Mouse (Mus musculus): ENCODE data around the gene Cpb2.

The Cpb2 gene

DNA sequence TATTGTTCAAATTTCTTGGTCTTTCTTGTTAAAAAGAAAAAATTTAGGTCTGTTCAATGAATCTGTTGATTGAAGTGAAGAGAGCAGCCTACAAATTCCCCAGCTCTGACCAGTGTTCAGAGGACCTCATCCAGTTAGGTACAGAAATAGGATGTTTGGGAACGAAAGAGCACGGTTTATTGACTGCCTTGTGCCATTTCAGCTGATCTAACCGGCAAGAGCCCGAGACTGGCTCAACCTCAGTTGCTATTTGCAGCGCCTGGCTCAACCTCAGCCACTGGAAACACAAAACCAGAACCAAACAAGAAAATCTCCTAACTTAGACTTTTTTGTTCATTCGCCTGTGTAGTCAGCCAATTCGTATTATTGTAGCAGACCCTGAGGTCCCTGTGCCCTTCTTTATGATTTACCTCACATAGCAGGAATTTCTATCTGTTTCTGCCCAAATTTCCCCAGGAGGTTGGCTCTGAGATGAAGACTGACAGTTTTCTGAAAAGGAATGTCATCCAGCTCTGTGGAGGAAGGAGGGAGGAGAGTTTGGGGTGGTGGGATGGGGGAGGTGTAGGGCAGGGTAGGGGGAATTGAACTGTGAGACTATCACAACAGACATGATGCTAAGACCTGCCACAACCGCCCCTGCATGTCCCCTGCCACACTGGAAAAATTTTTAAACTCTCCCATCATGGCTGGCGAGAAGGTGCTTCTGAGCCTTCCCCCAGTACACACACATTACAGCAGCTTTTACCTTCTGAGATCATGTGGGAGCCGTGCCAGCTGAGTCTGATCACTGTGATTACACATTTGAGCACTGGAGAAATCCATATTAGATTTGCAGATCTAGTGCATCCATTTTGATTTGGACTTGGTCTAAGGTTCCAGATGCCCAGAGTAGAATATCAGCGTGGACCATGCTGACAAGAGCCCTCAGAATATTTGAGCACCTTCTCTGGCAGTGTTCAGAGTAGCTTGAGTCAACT is 4.2 kb downstream of the Cpb2 start:
- no peak for DNase-seq

DNA sequence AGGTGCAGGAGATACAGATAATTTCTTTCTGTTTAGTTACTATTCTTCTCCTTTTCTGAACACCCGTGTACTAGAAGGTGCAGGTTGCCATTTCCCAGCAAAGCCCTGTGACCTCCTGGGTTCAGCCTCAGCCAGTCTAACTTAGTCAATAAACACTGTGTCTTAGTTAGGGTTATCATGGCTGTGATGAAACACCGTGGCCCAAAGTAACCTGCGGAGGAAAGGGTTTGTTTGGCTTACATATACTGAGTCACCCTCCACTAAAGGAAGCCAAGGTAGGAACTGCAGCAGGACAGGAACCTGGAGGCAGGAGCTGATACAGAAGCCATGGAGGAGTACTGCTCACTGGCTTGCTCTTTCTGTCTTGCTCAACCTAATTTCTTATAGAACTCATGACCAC is 8.3 kb downstream of the Cpb2 start:
- no peak for DNase-seq

DNA sequence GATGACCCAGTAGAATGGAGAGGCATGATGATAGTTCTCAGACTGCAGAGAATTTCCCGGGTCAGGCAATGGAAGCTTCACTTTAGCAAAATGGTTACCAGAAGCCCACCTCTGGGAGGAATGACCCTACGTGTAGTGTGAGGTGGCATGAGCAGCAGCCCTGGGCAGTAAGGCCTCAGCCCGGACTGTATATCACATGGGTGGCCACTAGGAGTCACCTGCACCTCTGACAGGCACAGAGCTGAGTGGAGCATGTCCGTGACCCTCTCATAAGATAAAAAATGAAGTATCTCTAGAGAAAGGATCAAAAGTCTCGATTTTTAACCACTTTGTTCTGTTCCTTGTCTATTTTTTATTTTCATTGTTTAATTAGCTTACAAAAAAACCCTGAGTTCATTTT is 14.4 kb downstream of the Cpb2 start:
- no peak for DNase-seq

DNA sequence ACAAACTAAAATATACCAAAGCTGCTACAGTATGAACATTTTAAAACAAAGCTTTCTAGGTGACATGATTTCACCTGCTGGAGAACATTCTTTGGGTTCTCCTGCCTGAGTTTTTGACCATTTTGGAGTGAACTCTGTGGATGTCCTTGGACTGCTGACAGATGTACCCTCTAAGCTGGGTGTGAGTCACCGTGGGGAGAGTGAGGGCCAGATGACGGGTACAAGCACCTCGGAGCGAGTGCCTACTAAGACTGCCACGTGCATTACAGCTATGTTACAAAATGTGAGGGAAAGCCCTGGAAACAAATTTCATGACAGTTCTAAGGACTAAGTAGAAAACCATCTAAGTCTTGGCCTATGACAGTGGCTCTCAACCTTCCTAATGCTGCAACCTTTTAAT is 27.4 kb downstream of the Cpb2 start:
- no peak for DNase-seq

DNA sequence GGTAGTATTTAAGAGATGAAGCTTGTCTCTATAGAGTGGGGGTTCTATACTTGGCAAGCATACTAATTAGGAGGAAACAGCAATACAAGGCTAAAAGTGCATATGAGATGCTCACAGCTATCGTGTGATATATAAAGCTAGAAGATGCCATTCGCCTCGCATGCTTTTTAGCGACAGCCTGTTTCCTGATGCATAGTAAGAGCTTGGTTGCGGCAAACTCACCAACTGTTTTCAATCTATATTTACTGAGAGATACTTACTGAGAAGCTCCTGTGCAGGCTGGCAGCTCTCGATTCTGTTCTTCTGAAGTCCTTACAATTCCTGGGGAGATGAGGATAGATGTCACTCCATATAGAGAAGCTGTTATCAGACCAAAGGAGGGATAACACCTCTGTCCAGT is 37.6 kb downstream of the Cpb2 start:
- no peak for DNase-seq

DNA sequence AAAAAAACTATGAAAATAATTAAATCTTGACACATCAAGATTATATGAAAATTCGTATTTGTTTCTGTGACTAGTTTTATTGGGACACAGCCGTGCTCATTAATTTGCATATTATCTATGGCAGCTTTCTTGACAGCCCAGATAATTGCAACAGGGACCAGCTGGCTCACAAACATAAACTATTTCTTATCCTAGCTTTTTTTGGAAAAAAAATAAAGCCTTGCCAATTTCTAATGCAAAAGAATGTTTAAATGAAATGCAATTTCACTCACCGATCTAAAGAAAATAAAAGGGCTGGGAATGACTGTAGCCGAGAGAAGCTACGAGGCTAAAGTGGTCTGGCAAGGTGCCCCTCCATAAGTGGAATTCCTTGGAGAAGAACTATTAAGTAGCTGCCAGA is 38.3 kb downstream of the Cpb2 start:
- no peak for DNase-seq

DNA sequence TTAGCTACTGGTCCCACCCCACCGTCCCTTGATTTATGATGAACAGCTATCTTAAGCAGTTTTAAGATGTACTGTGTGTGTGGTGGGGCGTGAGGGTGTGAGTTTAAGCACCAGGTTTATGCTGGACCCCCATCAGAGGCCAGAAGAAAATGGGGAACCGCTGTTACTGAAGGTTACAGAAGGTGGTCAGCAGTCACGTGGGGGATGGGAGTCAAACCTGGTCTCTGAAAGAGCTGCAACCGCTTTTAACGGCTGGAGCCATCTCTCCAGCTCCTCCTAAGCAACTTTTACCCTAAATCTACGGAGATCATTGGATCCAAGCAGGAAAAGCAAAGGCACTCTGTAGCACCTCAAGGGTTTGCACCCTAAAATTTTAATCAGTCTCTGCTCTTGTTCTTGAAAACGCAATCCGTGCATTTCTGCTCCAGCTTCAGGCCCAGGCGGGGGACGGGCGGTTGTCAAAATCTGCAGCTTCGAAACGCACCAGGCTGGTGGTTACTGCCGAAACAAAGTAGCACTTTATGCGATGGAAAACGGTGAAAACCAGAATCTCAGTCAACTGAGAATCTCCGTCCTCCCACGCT is 41.6 kb downstream of the Cpb2 start:
- DNase-seq = peak; percentile 54

DNA sequence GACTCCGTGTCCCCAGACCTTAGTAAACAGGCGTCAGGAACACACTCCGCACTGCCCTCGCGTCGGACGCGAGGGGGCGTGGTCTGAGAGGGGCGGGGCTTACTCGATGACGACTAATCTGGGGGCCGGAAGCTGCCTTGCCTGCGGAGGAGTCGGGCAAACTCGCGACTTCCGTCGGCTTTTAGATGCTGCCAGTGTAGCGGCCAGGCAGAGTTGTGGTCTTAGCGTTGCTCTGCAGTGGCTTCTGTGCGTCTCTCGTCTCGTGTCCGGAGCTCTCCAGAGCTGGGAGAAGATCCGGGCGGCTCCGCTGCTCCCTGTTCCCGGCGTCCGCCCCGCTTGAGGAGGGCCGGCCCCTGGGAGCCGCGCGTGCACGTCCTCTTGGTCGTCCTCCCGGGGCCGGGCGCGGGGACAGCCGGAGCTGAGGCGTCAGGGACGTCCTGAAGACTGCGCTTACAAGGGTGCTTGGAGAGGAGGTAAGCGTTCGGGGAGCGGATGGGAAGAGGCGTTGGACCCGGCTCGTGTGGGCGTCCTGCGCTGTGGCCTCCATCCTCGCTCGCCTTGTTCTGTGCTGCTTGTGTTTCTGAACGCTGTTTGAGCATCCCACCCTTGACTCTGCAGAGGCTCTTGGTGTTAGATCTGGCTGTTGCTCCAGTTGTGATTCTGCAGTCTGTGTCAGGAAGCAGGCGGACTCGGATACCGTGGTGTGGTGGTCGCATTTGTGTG is 42.3 kb downstream of the Cpb2 start, which contains the start of gene Zc3h13:
Gene Zc3h13 (plus strand): TSS at position 181 of the 723 bp plus-strand sequence.
- DNase-seq = peak; percentile 95

DNA sequence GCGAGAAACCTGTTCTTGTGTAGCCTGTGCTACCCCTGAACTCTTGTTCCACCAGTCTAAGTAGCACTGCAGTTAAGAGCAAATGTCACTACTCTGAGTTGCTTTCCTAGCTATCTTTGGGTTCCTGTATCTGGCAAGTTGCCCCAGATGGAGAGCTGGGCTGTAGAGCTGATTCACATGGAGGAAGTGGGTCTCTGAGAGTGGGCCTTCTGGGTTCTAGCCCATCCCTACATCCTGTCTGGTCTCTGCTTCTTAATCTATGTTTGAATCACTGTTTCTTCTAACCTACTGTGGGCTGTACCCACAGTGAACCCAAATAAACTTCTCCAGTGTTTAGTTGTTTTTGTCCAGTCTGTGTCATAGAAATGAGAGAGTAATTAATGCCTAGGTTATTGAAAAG is 59.0 kb downstream of the Cpb2 start:
- DNase-seq = no peak

DNA sequence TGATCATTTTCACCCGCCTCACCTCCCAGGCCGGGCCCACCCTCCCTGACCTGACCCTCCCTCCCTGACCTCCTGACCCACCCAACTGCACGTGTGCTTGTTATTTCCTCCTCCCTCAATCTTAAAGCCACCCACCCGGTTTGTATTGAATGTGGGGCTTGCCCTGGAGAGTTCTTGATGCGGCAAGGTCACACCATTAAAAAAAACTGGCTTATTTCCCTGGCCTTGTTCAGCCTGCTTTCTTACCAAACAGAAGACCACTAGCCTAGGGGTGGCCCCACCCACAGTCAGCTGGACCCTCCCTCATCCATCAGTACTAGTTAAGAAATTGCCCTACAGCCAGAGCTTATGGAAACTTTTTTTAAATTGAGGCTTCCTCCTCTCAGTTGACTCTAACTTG is 61.7 kb downstream of the Cpb2 start:
- DNase-seq = no peak

DNA sequence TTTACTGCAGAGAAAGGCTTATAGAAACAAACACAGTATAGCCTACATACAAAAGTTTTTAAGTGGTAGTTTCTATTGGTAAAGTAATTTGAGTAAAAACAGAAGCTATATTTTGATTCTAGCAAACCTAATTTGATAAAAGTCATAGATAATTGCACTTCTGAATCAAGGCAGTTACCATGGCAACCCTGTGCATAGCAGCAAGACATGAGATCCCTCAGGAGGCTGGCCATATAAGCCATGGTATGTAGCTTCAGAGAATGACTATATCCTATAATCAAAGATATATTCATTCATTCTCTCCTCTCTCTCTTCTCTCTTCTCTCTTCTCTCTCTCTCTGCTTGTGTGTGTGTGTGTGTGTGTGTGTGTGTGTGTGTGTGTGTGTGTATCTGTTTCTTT is 65.8 kb downstream of the Cpb2 start:
- no peak for DNase-seq

DNA sequence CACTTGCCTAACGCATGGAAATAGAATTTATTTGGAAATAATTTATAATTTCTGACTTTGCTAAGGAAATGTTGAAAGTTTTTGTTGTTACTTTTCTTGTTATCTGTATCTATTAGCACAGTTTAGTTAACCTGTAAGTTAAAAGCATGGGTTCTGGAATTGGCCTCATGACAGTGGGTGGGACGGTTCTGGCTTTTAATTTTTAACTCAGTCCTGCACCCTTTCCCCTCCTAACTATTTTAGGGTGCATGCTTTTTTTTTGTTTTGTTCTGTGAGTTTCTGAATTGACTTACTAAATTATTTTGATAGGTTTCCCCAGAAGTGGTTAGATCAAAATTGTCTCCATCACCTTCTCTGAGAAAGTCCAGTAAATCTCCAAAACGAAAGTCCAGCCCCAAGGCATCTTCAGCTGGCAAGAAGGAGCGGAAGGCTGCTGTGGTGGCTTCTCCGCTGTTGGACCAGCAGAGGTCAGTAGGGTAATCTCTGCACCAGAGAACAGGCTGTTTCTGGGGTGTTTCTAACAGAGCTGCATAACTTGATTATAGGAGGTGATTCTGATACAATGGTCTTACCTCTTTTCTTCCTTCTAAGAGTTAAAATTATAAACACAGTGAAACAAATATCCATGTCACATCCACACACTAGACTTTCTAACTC is 67.4 kb downstream of the Cpb2 start:
- no peak for DNase-seq

DNA sequence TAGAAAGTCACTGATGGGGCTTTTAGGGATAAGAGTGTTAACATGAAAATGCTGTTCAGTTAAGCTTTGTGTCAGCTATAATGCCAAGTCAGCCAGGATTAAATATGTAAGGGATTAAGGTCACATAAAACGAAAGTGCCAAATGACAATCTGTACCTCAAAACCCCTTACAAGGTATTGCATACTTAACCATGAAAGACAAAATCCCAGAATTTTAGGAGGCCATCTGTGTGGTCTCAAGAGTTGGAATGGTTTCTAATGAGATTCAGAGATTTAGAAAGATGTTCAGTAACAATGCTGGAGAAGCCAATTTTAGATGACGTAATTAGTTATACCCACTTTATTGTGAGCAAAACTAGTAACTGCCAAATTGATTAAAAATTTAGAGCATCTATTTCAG is 72.4 kb downstream of the Cpb2 start:
- no peak for DNase-seq

DNA sequence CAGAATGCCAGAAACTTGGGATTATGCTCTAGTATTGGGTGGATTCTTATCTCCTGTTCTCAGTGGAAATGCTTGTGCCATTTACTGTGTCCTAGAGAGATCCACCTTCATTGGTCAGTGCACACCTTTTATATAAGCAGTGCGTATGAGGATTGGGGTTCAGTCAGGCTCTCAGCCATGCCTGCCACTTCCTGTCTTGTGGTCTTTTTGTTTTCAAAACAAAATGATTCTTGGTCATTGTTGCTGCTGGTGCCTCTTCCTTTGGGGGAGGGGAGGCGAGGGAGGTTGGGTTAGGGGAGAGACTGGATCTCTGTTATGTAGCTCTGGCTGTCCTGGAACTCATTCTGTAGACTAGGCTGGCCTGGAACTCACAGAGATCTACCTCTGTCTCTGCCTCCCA is 76.6 kb downstream of the Cpb2 start:
- no peak for DNase-seq

DNA sequence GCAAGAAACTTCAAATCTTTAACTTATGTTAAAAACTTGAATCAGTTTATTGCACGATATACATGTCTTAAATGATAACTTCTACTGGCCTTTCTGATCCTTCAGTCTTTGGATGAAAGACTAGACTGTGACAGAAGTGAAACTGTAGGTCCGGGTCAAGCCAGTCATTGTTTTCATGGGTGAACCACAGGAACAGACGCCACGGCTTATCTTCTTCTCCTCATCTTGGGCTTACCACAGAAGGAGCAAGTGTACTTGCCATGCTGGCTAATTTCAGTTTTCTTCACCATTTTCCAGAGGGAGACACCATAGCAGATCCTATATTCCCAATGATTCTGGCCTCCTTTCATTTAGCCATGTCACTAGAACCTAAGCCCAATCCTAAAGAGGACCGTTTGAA is 78.2 kb downstream of the Cpb2 start:
- DNase-seq = no peak

DNA sequence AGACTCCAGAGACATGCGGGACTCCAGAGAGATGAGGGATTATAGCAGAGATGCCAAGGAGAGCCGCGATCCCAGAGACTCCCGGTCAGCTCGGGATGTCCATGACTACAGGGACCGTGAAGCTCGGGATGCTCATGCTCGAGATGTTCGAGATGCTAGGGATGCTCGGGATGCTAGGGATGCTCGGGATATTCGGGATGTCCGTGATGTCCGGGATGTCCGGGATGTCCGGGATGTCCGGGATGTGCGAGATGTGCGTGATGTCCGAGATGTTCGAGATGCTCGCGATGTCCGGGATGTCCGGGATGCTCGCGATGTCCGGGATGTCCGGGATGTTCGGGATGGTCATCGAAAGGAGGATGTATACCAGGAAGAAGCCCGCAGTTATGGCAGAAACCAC is 81.3 kb downstream of the Cpb2 start:
- DNase-seq = no peak

DNA sequence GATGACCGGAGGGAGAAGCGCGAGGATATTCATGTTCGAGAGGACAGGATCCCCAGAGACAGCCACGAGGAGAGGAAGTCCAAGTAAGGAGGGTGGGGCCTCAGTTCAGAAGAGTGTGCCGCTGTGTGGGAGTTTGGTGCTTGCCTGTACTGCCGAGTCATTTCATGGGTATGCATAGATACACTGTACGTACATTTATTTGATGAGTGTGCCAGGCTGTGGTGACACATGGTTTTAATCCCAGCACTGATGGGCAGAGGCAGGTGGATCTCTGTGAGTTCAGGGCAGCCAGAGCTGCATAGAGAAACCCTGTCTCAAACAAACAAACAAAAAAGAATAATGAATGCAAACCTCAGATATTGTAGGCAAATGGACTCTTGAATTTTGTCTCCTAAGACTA is 86.0 kb downstream of the Cpb2 start:
- DNase-seq = no peak

DNA sequence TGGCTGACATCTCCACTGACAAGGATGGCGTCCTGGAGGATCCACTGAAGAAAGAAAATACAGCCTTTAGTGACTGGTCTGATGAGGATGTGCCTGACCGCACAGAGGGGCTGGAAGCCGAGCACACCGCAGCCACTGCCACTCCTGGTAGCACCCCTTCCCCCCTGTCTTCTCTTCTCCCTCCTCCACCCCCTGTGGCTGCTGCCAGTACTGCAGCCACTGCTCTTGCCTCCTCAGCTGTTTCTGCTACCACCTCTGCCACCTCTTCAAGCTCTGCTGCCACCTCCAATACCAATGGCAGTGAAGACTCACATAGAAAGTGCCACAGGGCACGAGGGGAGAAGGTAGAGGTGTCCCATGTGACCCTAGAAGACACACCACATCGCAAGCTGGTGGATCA is 88.5 kb downstream of the Cpb2 start:
- no peak for DNase-seq

Data from cerebellum, adult 9-11 months (tissue).